Mouse (Mus musculus): ENCODE measurements around the gene Ric3. TPM values are rescaled to one million over a fixed set of nuclear protein-coding genes. Genes with fewer than 3 reads are reported as not detected.
A peak's percentile ranks its signal among the peaks of the same experiment; 100 is the strongest.
"Not testable (repeated sequence)": the region's sequence is repeated elsewhere in the genome, so short reads cannot be mapped to it uniquely, and the experiment has no call there.

Gene Ric3
- polyA plus RNA-seq (2016; fragmentation: Nextera tagmentation; extraction: Ambion mirVana): 2.4 and 2.9 TPM in 2 replicates

GRCm38 (mm10) chr7:109083113-109083812 lies at the start of gene Ric3:
Gene Ric3, minus strand, starts transcription at chr7:109083331.
- WGBS: 4% methylated on average over 49 of the region's 50 CpGs

GRCm38 (mm10) chr7:109131565-109131964 lies 48.4 kb upstream of the Ric3 start:
- H3K27me3 ChIP-seq (ENCODE audit: insufficient read depth, poor library complexity, severe bottlenecking): no peaks in the 10 kb centered on the region
- no peaks in the 10 kb centered on the region for H3K36me3 ChIP-seq
- DNase-seq (ENCODE audit: low spot score): no peak
- 72% methylated on average over 2 of the region's 2 CpGs for WGBS
- H3K27ac ChIP-seq: no peak overlapping the region
- no peaks in the 10 kb centered on the region for H3K9me3 ChIP-seq
- 0 out of 2 replicates have a peak, but pooled peaks cover 2% of the 10 kb centered on the region for H3K4me1 ChIP-seq
- H3K4me3 ChIP-seq: no peak overlapping the region

More at GRCm38 (mm10) chr7:109083113-109083812, at the start of gene Ric3:
- Histone ChIP-seq H3K4me3 (peak within 1 kb of the TSS; percentile 78), H3K27ac (peak within 1 kb of the TSS; percentile 29; the same call in 1 of the 2 replicates), H3K27me3 (ENCODE audit: insufficient read depth, poor library complexity, severe bottlenecking) (peaks cover 14% of the 10 kb centered on the region; the same call in 1 of the 2 replicates), H3K9me3 (no peaks in the 10 kb centered on the region), H3K4me1 (peaks cover 5% of the 10 kb centered on the region; the same call in 1 of the 2 replicates), H3K36me3 (no peaks in the 10 kb centered on the region)
- DNase-seq (ENCODE audit: low spot score): peak; percentile 78

DNA sequence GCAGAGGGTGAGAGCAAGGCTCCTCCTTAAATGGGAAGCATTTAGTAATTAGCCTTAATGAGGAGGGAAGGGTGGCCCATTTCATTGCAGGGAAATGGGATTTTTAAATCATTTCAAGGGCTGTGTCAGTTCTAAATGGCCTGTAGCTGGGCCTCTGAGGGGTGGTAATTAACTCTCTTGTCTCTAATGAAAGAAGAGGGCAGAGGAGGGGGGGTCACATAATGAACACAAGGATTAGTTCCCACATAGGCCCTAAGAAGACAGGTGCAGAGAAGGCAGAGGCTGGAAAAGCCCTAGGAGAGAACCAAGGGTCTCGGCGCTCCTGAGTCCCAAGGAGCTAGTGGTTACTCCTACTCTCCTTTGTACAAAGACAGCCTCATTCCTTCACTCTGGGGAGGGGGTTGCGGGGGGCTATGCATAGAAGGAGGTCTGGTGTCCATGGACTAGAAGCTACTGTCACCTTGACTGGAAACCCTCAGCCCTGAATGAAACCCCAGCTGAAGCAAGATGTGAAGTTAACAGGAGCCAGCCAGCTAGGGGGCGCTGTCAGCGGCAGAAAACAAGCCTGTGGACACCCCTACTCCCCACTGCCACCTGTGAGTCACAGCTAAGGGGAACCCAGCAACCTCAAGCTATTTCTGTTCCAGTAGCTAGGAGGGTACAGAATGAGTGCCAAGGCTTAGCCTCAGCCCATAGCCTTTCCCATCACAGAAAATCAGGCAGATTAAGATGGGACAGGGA lies 47.0 kb upstream of the Ric3 start:
- Histone ChIP-seq H3K4me1 (0 out of 2 replicates have a peak, but pooled peaks cover 2% of the 10 kb centered on the region), H3K27me3 (ENCODE audit: insufficient read depth, poor library complexity, severe bottlenecking) (no peaks in the 10 kb centered on the region), H3K4me3 (no peak overlapping the region), H3K27ac (no peak overlapping the region), H3K9me3 (no peaks in the 10 kb centered on the region), H3K36me3 (no peaks in the 10 kb centered on the region)
- no peak for DNase-seq (ENCODE audit: low spot score)
- 72% methylated on average over 5 of the region's 5 CpGs for WGBS

DNA sequence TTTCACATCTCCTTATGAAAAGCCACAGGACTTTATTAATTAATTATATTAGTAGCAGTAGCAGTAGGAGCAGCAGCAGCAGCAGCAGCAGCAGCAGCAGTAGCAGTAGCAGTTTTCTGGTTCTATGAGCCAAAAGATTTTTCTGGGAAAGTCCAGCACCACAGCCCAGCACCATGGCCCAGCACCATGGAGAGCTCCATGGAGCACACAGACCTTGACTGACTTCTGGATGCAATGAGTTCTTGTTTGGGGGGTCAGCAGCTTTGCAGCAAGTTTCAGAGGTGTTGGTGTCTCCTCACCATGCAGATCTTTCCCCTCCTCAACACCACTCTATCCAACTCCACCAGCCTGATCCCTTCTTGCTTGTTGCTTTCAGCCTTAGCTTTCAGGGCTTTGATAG lies 46.3 kb upstream of the Ric3 start:
- Histone ChIP-seq H3K36me3 (no peaks in the 10 kb centered on the region), H3K27ac (no peak overlapping the region), H3K4me1 (0 out of 2 replicates have a peak, but pooled peaks cover 2% of the 10 kb centered on the region), H3K27me3 (ENCODE audit: insufficient read depth, poor library complexity, severe bottlenecking) (no peaks in the 10 kb centered on the region), H3K4me3 (no peak overlapping the region), H3K9me3 (no peaks in the 10 kb centered on the region)
- no peak for DNase-seq (ENCODE audit: low spot score)

DNA sequence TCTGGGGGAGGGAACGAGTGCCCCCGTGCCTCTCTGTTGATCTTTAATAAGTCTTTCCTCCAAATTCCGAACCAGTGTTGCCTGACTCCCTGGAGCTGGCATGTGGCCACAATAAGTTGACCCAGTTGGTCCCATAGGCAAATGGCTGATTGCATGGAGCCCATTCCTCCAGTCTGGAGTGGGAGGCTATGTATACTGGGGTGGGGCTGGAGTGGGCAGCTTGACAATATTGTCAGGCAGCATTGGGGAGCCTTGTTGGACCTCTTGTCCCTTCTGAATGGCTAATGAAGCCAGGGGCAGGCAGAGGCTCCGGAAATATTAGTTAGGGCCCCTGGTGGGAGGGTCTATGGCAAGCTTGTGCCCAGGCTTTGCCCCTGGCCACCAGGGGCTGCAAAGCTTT lies 32.8 kb upstream of the Ric3 start:
- H3K4me1 ChIP-seq: peaks cover 10% of the 10 kb centered on the region
- DNase-seq (ENCODE audit: low spot score): no peak
- 70% methylated on average over 4 of the region's 4 CpGs for WGBS
- peak overlapping the region; percentile 79 for H3K27ac ChIP-seq
- H3K9me3 ChIP-seq: no peaks in the 10 kb centered on the region
- H3K27me3 ChIP-seq (ENCODE audit: insufficient read depth, poor library complexity, severe bottlenecking): no peaks in the 10 kb centered on the region
- no peaks in the 10 kb centered on the region for H3K36me3 ChIP-seq
- H3K4me3 ChIP-seq: no peak overlapping the region

DNA sequence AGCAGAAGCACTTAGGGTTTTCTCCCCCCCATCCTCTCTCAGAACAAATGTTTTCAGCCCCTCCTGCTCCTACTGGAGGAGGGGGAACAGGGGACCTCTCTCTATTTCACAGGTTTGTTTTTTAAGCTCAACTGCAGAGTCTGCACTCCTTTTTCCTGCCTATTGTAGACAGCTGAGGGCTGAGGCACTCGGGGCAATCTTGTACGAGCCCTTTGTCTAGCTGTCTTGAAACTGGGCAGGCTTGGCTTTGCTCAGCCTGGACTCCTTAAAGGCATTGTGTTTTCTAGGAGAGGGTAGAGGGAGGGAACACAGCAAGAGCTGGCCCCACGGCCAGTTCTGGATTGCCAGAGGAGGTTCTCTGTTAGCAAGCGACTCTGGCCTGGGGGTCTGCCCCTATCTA lies 32.4 kb upstream of the Ric3 start:
- not testable (repeated sequence) for DNase-seq (ENCODE audit: low spot score); H3K27me3 ChIP-seq (ENCODE audit: insufficient read depth, poor library complexity, severe bottlenecking); H3K4me3 ChIP-seq; H3K36me3 ChIP-seq; H3K9me3 ChIP-seq
- Histone ChIP-seq H3K27ac (peak overlapping the region; percentile 79), H3K4me1 (peaks cover 10% of the 10 kb centered on the region)
- no CpG with 5 or more reads among the region's 4 CpGs for WGBS

DNA sequence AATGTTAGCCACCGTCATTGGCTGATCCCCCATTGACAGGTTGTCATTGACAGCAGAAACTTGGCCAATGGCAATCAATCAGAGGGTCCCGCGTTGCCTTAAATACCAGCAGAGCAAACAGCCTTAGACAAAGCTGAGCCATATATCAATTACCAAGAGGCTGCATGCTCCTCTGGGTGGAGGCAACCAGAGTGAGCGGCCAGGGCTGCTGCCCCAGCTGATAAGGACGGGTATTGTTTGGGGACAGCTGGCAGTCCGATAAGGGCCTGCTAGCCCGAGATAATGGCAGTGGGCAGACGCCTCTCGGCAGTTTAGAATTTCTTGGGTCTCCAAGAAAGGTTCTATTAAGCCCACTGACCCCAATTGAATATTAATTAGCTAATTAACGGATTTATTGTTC lies 31.8 kb upstream of the Ric3 start:
- H3K27ac ChIP-seq: peak overlapping the region; percentile 67; the same call in 1 of the 2 replicates
- no peaks in the 10 kb centered on the region for H3K9me3 ChIP-seq
- no peaks in the 10 kb centered on the region for H3K27me3 ChIP-seq (ENCODE audit: insufficient read depth, poor library complexity, severe bottlenecking)
- H3K4me3 ChIP-seq: no peak overlapping the region
- 8% methylated on average over 10 of the region's 10 CpGs for WGBS
- H3K36me3 ChIP-seq: no peaks in the 10 kb centered on the region
- H3K4me1 ChIP-seq: peaks cover 10% of the 10 kb centered on the region
- DNase-seq (ENCODE audit: low spot score): peak; percentile 96

- no peak for DNase-seq (ENCODE audit: low spot score)
- Histone ChIP-seq H3K27ac (peak overlapping the region; percentile 36; the same call in 1 of the 2 replicates), H3K36me3 (no peaks in the 10 kb centered on the region), H3K9me3 (no peaks in the 10 kb centered on the region), H3K4me3 (no peak overlapping the region), H3K4me1 (peaks cover 9% of the 10 kb centered on the region), H3K27me3 (ENCODE audit: insufficient read depth, poor library complexity, severe bottlenecking) (no peaks in the 10 kb centered on the region)
- WGBS: 68% methylated on average over 5 of the region's 5 CpGs
Observed at GRCm38 (mm10) chr7:109111000-109111399, 27.9 kb upstream of the Ric3 start.

GRCm38 (mm10) chr7:109104894-109105293 lies 21.8 kb upstream of the Ric3 start:
- no peaks in the 10 kb centered on the region for H3K27me3 ChIP-seq (ENCODE audit: insufficient read depth, poor library complexity, severe bottlenecking)
- no peak overlapping the region for H3K4me3 ChIP-seq
- no peaks in the 10 kb centered on the region for H3K9me3 ChIP-seq
- H3K4me1 ChIP-seq: no peaks in the 10 kb centered on the region
- no peak for DNase-seq (ENCODE audit: low spot score)
- H3K36me3 ChIP-seq: no peaks in the 10 kb centered on the region
- no peak overlapping the region for H3K27ac ChIP-seq
- 40% methylated on average over 1 of the region's 1 CpGs for WGBS

DNA sequence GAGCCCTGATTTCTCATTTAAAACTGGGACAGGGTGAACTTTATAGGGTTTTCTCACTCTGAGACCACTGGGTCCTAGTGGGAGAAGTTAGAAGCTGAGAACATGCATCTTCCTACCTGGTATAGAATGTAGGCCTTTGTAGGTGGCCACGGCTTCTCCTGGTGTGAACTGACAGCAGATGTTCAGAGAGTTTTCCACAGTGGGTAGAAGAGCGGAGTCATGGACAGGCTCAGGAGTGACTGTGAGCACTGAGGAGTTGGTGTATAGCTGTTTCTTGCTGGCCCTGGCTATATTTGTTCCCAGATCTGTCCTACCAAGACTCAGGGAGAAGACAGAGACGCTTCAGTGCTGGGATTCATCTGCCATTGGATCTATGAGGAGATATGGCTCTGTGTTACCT lies 18.0 kb upstream of the Ric3 start:
- Histone ChIP-seq H3K4me1 (0 out of 2 replicates have a peak, but pooled peaks cover 3% of the 10 kb centered on the region), H3K9me3 (no peaks in the 10 kb centered on the region), H3K27me3 (ENCODE audit: insufficient read depth, poor library complexity, severe bottlenecking) (no peaks in the 10 kb centered on the region), H3K27ac (no peak overlapping the region), H3K4me3 (no peak overlapping the region), H3K36me3 (no peaks in the 10 kb centered on the region)
- WGBS: 82% methylated on average over 3 of the region's 3 CpGs
- DNase-seq (ENCODE audit: low spot score): no peak

DNA sequence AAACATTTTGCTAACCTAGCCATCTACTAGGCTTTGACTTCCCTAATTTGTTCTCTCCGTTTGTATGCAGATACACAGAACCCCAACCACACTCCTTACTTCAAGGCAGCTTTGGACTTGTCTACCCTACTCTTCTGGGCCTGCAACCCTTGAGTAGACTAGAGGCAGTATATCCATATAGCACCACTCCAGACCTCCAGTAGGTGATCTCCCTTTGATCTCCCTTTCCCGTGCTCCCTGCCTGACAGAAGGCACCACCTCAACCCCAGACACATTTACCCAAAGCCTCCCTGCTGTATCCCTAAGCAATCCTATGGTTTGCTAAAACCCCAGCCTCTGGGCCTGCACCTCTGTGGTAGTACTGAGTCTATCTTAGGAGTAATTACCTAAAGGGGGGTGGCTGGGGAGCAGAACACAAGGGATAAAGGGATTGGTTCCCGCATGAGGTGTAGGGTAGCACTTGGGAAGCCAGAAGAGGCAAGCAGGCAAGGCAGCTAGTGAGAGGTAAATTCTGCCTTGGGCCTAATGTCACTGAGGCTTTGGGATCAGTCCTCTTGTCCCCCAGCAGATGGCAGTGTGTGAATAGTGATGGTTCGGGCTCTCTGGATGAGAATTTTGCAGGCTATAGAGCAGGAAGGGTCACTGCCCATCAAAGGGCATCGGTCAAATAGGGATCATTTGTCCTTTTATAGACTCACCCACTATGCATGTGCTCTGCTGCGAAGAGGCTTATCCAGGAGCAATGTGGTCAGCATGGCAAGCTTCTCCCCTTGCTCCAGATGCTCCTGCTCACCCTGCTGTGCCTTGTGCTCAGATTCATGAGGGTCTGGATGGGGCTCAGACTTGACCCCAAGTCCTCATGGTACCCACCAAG lies 15.3 kb upstream of the Ric3 start:
- H3K9me3 ChIP-seq: no peaks in the 10 kb centered on the region
- H3K27me3 ChIP-seq (ENCODE audit: insufficient read depth, poor library complexity, severe bottlenecking): no peaks in the 10 kb centered on the region
- H3K36me3 ChIP-seq: no peaks in the 10 kb centered on the region
- H3K27ac ChIP-seq: no peak overlapping the region
- H3K4me1 ChIP-seq: 0 out of 2 replicates have a peak, but pooled peaks cover 3% of the 10 kb centered on the region
- H3K4me3 ChIP-seq: no peak overlapping the region
- 32% methylated on average over 6 of the region's 6 CpGs for WGBS
- DNase-seq (ENCODE audit: low spot score): no peak

GRCm38 (mm10) chr7:109097203-109097602 lies 14.1 kb upstream of the Ric3 start:
- WGBS: 56% methylated on average over 7 of the region's 7 CpGs
- H3K4me1 ChIP-seq: 0 out of 2 replicates have a peak, but pooled peaks cover 3% of the 10 kb centered on the region
- H3K9me3 ChIP-seq: no peaks in the 10 kb centered on the region
- H3K36me3 ChIP-seq: no peaks in the 10 kb centered on the region
- no peaks in the 10 kb centered on the region for H3K27me3 ChIP-seq (ENCODE audit: insufficient read depth, poor library complexity, severe bottlenecking)
- no peak overlapping the region for H3K27ac ChIP-seq
- no peak overlapping the region for H3K4me3 ChIP-seq
- DNase-seq (ENCODE audit: low spot score): no peak
